Mouse (Mus musculus) heart, adult 2 months (tissue): ENCODE data around the gene 4930503B20Rik. TPM values are rescaled to one million over a fixed set of nuclear protein-coding genes. Genes with fewer than 3 reads are reported as not detected.
A peak's percentile ranks its signal among the peaks of the same experiment; 100 is the strongest.

Experiments
- DNase-seq, 2 experiments: peaks; one replicate each; pipeline ENCODE4 v3.0.0; 2021
- H3K27ac ChIP-seq: fragments of 200-600 bp; 2 replicates; pipeline ENCODE4 v1.8.1; 2022
- H3K27me3 ChIP-seq: fragments of 200-500 bp; 2 replicates; pipeline ENCODE4 v1.6.1; 2012; ENCODE audit warnings: mild to moderate bottlenecking, low read length, inconsistent platforms, mixed read lengths; ENCODE audit not compliant: control insufficient read depth, insufficient read depth
- H3K36me3 ChIP-seq: fragments of 200-500 bp; 2 replicates; pipeline ENCODE4 v1.6.1; 2012; ENCODE audit warnings: low read length, inconsistent platforms; ENCODE audit not compliant: control insufficient read depth, insufficient read depth
- H3K4me1 ChIP-seq: fragments of 200-500 bp; 2 replicates; pipeline ENCODE4 v1.6.1; 2011; ENCODE audit warnings: low read length; ENCODE audit not compliant: control insufficient read depth, insufficient read depth
- H3K4me3 ChIP-seq: fragments of 200-600 bp; 2 replicates; pipeline ENCODE4 v1.8.1; 2022
- H3K79me2 ChIP-seq: fragments of 200-500 bp; replicated peaks from 2 replicates; pipeline ENCODE4 v1.6.1; 2012; ENCODE audit warnings: mild to moderate bottlenecking, inconsistent platforms, low read length, moderate library complexity, mixed read lengths; ENCODE audit not compliant: control insufficient read depth, insufficient read depth
- H3K9ac ChIP-seq: fragments of 200-500 bp; 2 replicates; pipeline ENCODE4 v1.6.1; 2012; ENCODE audit warnings: low read depth, mild to moderate bottlenecking, control low read depth, inconsistent platforms, low read length, mixed read lengths
- CTCF ChIP-seq: fragments of 200-600 bp; IDR thresholded peaks from 2 replicates; pipeline ENCODE4 v1.8.1; 2022; ENCODE audit warnings: antibody characterized with exemption, mild to moderate bottlenecking, moderate library complexity
- EP300 ChIP-seq: fragments of 200-500 bp; IDR thresholded peaks from 2 replicates; pipeline ENCODE4 v1.6.1; 2011; ENCODE audit warnings: low read depth, low read length, control low read depth; ENCODE audit not compliant: insufficient read depth
- POLR2A ChIP-seq: fragments of 200-500 bp; IDR thresholded peaks from 2 replicates; pipeline ENCODE4 v1.6.1; 2011; ENCODE audit warnings: mild to moderate bottlenecking, low read depth, low read length, control low read depth; ENCODE audit not compliant: insufficient read depth
- WGBS: fragments of 180-500 bp; shearing (Covaris S2); methylation state at CpG from one replicate; pipeline ENCODE4 v1.1.7; 2018; 5-methylcytosine and 5-hydroxymethylcytosine counted together
- intact Hi-C: fragments of 180-260 bp; cut with DNase I; formaldehyde crosslinking; loops from one replicate; pipeline ENCODE4 v1.15.1; 2025
- long read RNA-seq: library from polyadenylated mRNA; stranded (forward); transcript quantifications from one replicate; pipeline ENCODE4 v2.0.0, GENCODE M21; 2021
- polyA plus RNA-seq: library from polyadenylated mRNA; depleted of rRNA; stranded (reverse); fragments of >200 nt; gene quantifications from 2 replicates; pipeline ENCODE4 v1.2.3, GENCODE M21; 2012; rRNA removed
- total RNA-seq, 2 experiments: library from RNA; stranded (reverse); gene quantifications; 2 replicates each; pipeline ENCODE4 v1.2.3; 2021

4930503B20Rik gene
- total RNA-seq (not detected), polyA plus RNA-seq (0.09 and 0.16 TPM in 2 replicates)
- long read RNA-seq = 0 reads

DNA sequence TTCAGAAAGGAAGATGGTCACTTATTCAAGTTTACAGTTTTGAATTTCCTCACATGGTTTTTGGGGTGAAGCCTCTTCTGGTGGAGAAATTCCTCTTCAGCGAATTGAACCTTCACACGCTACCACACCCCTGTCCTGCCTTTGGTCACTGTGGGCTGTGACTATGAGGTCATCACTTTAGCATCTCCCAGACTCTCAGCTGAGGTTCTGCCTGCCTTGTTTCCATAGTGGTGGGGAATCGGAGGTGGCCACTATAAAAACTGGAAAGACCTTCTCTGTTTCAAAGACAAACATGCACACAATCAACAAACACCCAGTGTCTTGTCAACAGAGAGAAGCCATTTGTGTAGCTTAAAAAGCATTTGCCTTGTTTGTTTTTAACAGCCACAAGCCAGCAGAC is at the start of gene 4930503B20Rik:
4930503B20Rik (minus strand) TSS at position 101 of the 400 bp plus-strand sequence.
- no peak for DNase-seq
- intact Hi-C loops = no loop called here
- no peak within 1 kb of the TSS for H3K4me3 ChIP-seq
- no peak within 1 kb of the TSS for H3K9ac ChIP-seq
- H3K36me3 ChIP-seq = no peaks in the 10 kb centered on the region
- no peaks in the 10 kb centered on the region for H3K79me2 ChIP-seq
- WGBS = 77% methylated on average over 3 of the region's 3 CpGs
- no peaks in the 10 kb centered on the region for H3K27me3 ChIP-seq
- TF ChIP-seq POLR2A (no peak), CTCF (no peak), EP300 (no peak)
- H3K27ac ChIP-seq = no peak within 1 kb of the TSS
- peaks cover 2% of the 10 kb centered on the region for H3K4me1 ChIP-seq

DNA sequence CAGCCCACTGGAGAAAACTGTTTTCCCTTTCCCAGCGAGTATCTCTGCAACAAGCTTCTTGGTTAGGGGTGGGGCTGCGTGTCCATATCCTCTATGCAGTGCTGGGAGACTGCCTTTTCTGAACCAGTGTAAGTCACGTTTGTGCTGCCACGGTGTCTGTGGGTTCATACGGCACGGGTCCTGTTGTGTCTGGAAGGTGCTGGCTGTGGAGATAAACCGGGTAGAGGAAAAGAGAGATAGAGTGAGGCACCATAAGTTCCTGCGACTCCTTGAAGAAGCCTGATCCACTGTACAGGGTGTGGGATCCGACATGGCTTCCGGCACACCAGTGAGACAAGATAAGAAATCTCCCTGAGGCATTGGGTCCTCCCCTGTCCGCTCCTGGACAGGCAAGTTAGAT is 48.9 kb upstream of the 4930503B20Rik start:
- no peak overlapping the region for H3K9ac ChIP-seq
- TF ChIP-seq CTCF = no peak
- no peak for TF ChIP-seq EP300
- TF ChIP-seq POLR2A = no peak
- H3K27ac ChIP-seq = no peak overlapping the region; the same call in 1 of the 2 replicates
- H3K4me3 ChIP-seq = no peak overlapping the region
- H3K27me3 ChIP-seq = no peaks in the 10 kb centered on the region
- intact Hi-C loops = no loop called here
- H3K79me2 ChIP-seq = no peaks in the 10 kb centered on the region
- H3K36me3 ChIP-seq = no peaks in the 10 kb centered on the region
- H3K4me1 ChIP-seq = peaks cover 3% of the 10 kb centered on the region; the same call in 1 of the 2 replicates
- DNase-seq = peak in 1 of 2 experiments; percentile 29
- WGBS = 25% methylated on average over 11 of the region's 11 CpGs

DNA sequence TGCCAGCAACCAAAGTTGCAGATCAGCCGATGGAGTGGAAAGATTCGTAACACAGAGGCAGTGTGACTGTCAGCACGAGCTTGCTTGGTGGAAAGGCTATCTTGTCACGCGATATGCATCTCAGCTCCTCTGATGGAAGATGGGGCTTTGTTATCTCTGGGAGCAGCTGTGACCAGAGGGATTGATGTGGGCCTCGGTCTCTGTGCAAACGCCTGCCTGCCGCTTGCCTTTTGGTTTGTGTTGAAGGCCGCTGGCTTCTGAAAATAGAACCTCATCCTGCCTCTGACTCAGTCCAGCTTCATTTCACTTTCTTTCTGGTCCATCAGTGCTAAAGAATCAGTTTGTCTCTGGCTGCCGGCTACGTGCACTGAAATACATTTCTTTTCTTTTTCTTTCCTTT is 47.9 kb upstream of the 4930503B20Rik start:
- H3K27me3 ChIP-seq = no peaks in the 10 kb centered on the region
- WGBS = 50% methylated on average over 11 of the region's 11 CpGs
- intact Hi-C loops = no loop called here
- H3K27ac ChIP-seq = peak overlapping the region; percentile 17; the same call in 1 of the 2 replicates
- no peak overlapping the region for H3K9ac ChIP-seq
- H3K79me2 ChIP-seq = no peaks in the 10 kb centered on the region
- peaks cover 3% of the 10 kb centered on the region; the same call in 1 of the 2 replicates for H3K4me1 ChIP-seq
- no peaks in the 10 kb centered on the region for H3K36me3 ChIP-seq
- no peak for TF ChIP-seq CTCF
- no peak for TF ChIP-seq POLR2A
- TF ChIP-seq EP300 = no peak
- DNase-seq = no peak
- H3K4me3 ChIP-seq = no peak overlapping the region

DNA sequence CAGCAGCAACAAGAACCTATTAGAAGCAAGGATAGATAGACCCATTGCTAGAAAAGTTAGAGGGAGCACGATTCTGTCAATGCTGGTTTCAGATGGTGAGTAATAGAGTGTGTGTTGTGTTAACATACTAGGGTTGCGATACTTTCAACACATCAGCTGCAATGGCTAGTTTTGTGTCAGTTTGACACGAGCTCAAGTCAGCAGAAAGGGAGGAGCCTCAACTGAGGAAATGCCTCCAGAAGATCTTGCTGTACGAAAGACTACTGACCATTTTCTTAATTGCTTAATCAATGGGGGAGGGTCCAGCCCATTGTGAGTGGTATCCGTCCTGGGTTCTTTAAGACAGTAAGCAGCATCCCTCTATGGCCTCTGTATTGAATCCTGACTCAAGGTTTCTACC is 41.4 kb upstream of the 4930503B20Rik start:
- Histone ChIP-seq H3K27ac (no peak overlapping the region), H3K9ac (no peak overlapping the region), H3K27me3 (no peaks in the 10 kb centered on the region), H3K4me1 (no peaks in the 10 kb centered on the region), H3K36me3 (no peaks in the 10 kb centered on the region), H3K79me2 (no peaks in the 10 kb centered on the region), H3K4me3 (no peak overlapping the region)
- intact Hi-C loops = no loop called here
- DNase-seq = no peak
- 69% methylated on average over 5 of the region's 5 CpGs for WGBS
- TF ChIP-seq POLR2A (no peak), CTCF (no peak), EP300 (no peak)

DNA sequence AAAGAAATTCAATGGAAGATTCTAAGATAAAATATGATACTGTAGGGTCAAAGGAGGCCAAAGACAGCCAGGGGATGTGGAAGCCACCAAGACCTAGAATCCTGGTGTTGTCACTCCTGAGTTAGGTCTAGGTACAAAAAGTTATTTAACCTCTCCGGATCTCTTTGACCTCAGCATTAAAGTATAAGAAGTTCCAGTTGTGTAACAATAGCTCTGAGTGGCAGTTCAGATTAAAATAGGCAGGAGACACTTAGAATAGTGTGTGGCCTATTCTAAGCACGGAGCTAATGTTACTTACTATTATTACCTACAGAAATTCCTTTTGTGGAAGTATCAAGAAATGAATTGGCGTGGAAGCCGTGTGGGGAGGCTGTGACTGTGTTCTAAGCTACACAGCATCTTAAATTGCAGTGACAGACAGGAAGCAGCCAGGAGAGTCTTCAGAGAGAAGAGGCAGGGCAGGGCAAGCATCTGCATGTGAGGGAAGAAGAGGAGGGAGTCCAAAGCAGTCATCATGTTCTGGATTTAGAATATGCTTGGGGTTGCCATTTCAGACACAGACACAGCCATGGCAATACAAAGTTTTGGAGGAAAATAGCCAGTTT is 36.1 kb upstream of the 4930503B20Rik start:
- no peak overlapping the region for H3K9ac ChIP-seq
- TF ChIP-seq EP300 (no peak), POLR2A (no peak), CTCF (no peak)
- peak overlapping the region; percentile 47 for H3K27ac ChIP-seq
- peaks cover 1% of the 10 kb centered on the region for H3K4me1 ChIP-seq
- no peaks in the 10 kb centered on the region for H3K36me3 ChIP-seq
- 44% methylated on average over 4 of the region's 4 CpGs for WGBS
- H3K4me3 ChIP-seq = no peak overlapping the region
- intact Hi-C loops = loop anchor here (5.0 kb wide), 1 partner anchor 45 kb away; no protein-coding TSS in a partner anchor
- no peaks in the 10 kb centered on the region for H3K79me2 ChIP-seq
- no peak for DNase-seq
- no peaks in the 10 kb centered on the region; the same call in 1 of the 2 replicates for H3K27me3 ChIP-seq

DNA sequence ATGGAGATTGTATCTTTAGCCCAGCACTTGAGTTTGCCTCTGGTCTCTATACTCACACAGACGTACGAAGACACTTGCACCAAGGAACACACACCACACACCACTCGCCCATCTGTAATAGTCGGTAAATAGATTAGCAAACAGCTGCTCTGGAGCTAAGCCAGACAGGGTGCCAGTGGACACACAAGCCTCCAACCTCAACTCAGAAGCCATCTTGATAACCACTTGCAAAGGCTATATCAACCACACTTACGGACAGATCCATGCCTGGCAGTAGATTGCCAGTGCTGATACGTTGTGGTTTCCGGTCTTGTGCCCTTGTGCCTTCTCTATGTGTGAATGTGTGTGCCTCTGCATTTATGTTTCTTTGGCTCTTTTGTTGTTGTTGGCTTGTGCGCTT is 35.3 kb upstream of the 4930503B20Rik start:
- H3K27ac ChIP-seq = no peak overlapping the region; the same call in 1 of the 2 replicates
- 82% methylated on average over 8 of the region's 8 CpGs for WGBS
- H3K4me1 ChIP-seq = peaks cover 1% of the 10 kb centered on the region
- no peaks in the 10 kb centered on the region; the same call in 1 of the 2 replicates for H3K27me3 ChIP-seq
- no peaks in the 10 kb centered on the region for H3K79me2 ChIP-seq
- intact Hi-C loops = loop anchor here (5.0 kb wide), 1 partner anchor 46 kb away; no protein-coding TSS in a partner anchor
- no peak overlapping the region for H3K4me3 ChIP-seq
- no peak overlapping the region for H3K9ac ChIP-seq
- TF ChIP-seq POLR2A (no peak), CTCF (no peak), EP300 (no peak)
- no peaks in the 10 kb centered on the region for H3K36me3 ChIP-seq
- no peak for DNase-seq
